Mouse (Mus musculus): ENCODE measurements around the gene Capn8. TPM values are rescaled to one million over a fixed set of nuclear protein-coding genes. Genes with fewer than 3 reads are reported as not detected.

Gene Capn8
- polyA plus RNA-seq, 1 experiment, result not detected

- WGBS, result 25% methylated on average over 14 of the region's 14 CpGs
- Histone ChIP-seq H3K27me3 (ENCODE audit: control insufficient read depth, insufficient read depth, low read length) (no peaks in the 10 kb centered on the region), H3K4me1 (ENCODE audit: control insufficient read depth, insufficient read depth, insufficient read length) (peaks cover 21% of the 10 kb centered on the region), H3K4me3 (ENCODE audit: extremely low read depth, insufficient read depth, insufficient read length) (no peak overlapping the region), H3K36me3 (ENCODE audit: control insufficient read depth, insufficient read depth, low read length) (no peaks in the 10 kb centered on the region), H3K27ac (ENCODE audit: insufficient read depth, low read length) (peak overlapping the region; percentile 65)
- DNase-seq (ENCODE audit: low read depth in 1 of 2, low spot score in 2 of 2), result peak; percentile 37 to 67
- TF ChIP-seq CTCF (IDR thresholded peaks at IDR 0.05; ENCODE audit: extremely low read depth, insufficient read depth, insufficient read length, insufficient replicate concordance), result no peak
- TF ChIP-seq POLR2A (IDR thresholded peaks at IDR 0.05; ENCODE audit: low read depth, low read length), result peak; percentile 51; the same call in 1 of the 2 replicates
These were observed 44.5 kb upstream of the Capn8 start for GRCm38 (mm10) chr1:182520091-182520937.

DNA sequence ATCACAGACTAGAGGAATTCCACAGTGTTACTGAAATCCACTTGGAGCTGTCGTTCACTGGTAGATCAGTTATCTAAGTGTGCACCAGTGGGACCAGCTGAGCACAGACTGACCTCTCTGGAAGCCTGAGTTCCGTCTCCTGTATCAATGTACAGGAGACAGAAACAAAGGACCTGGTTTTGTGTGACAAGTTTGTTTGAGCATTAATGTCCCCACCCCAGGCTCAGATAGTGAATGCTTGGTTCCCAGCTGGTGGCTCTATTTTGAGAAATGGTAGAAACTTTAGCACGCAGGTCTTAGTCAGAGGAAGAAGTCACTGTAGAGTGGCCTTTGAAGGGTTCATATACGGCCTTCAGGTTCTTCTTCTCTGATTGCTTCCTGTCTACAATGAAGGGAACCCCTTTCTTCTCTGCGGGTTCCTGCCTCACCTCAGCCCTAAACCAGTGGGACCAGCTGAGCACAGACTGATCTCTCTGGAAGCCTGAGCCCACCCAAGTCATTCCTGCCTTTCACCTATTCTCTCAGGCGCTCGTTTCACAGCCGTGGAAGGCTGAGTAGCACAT is 43.8 kb upstream of the Capn8 start:
- 61% methylated on average over 8 of the region's 8 CpGs for WGBS
- Histone ChIP-seq H3K4me1 (ENCODE audit: control insufficient read depth, insufficient read depth, insufficient read length) (peaks cover 25% of the 10 kb centered on the region), H3K27me3 (ENCODE audit: control insufficient read depth, insufficient read depth, low read length) (no peaks in the 10 kb centered on the region), H3K27ac (ENCODE audit: insufficient read depth, low read length) (0 out of 2 replicates have a peak overlapping the region, but pooled peaks have one; percentile 17), H3K36me3 (ENCODE audit: control insufficient read depth, insufficient read depth, low read length) (no peaks in the 10 kb centered on the region), H3K4me3 (ENCODE audit: extremely low read depth, insufficient read depth, insufficient read length) (no peak overlapping the region)
- no peak for DNase-seq (ENCODE audit: low read depth in 1 of 2, low spot score in 2 of 2)
- TF ChIP-seq CTCF (IDR thresholded peaks at IDR 0.05; ENCODE audit: extremely low read depth, insufficient read depth, insufficient read length, insufficient replicate concordance) (no peak), POLR2A (IDR thresholded peaks at IDR 0.05; ENCODE audit: low read depth, low read length) (no peak)

DNA sequence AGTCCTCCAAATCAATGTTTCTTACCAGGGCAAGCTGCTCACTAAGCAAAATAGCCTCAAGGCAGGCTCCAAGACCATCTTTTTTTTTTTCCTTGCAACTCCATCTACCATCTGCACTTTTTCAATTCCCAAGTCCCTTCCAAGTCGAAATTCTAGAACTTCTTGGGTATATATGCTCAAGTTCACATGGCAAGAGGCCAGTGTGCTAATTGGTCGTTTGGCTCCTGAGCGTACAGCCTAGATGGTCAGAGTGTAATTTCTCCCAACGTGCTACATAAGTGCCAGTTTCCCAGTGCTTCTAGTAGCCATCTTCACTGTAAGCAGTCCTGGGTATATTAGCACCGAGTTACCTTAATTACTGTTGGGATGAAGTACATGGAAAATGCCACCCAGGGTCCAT is 41.8 kb upstream of the Capn8 start:
- Histone ChIP-seq H3K4me1 (ENCODE audit: control insufficient read depth, insufficient read depth, insufficient read length) (peaks cover 28% of the 10 kb centered on the region), H3K4me3 (ENCODE audit: extremely low read depth, insufficient read depth, insufficient read length) (no peak overlapping the region), H3K27me3 (ENCODE audit: control insufficient read depth, insufficient read depth, low read length) (no peaks in the 10 kb centered on the region), H3K27ac (ENCODE audit: insufficient read depth, low read length) (no peak overlapping the region), H3K36me3 (ENCODE audit: control insufficient read depth, insufficient read depth, low read length) (no peaks in the 10 kb centered on the region)
- 88% methylated on average over 5 of the region's 5 CpGs for whole genome bisulfite sequencing
- no peak for TF ChIP-seq CTCF (IDR thresholded peaks at IDR 0.05; ENCODE audit: extremely low read depth, insufficient read depth, insufficient read length, insufficient replicate concordance)
- no peak for TF ChIP-seq POLR2A (IDR thresholded peaks at IDR 0.05; ENCODE audit: low read depth, low read length)
- DNase-seq (ENCODE audit: low read depth in 1 of 2, low spot score in 2 of 2), result no peak

DNA sequence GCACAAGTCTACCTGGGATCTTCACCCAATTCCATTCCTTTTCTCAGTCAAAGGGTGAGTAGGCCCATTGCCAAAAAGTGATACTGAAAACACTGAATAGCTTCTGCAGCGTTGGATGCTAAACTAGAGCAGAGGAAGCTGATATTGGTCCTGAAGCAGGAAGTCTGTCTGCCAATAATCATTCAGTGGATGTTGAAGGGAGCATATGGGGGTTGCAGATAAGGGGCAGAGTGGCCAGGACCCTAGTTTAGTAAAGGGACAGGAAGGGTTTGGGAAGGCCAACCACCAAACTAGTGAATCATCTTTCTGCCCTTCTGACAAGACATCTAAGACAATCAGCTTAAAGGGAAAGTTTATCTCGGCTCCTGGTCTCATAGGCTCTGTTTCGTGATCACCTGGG is 41.1 kb upstream of the Capn8 start:
- Histone ChIP-seq H3K27ac (ENCODE audit: insufficient read depth, low read length) (no peak overlapping the region), H3K36me3 (ENCODE audit: control insufficient read depth, insufficient read depth, low read length) (no peaks in the 10 kb centered on the region), H3K4me3 (ENCODE audit: extremely low read depth, insufficient read depth, insufficient read length) (no peak overlapping the region), H3K27me3 (ENCODE audit: control insufficient read depth, insufficient read depth, low read length) (no peaks in the 10 kb centered on the region), H3K4me1 (ENCODE audit: control insufficient read depth, insufficient read depth, insufficient read length) (peaks cover 31% of the 10 kb centered on the region)
- no peak for DNase-seq (ENCODE audit: low read depth in 1 of 2, low spot score in 2 of 2)
- WGBS, result 83% methylated on average over 3 of the region's 3 CpGs
- TF ChIP-seq CTCF (IDR thresholded peaks at IDR 0.05; ENCODE audit: extremely low read depth, insufficient read depth, insufficient read length, insufficient replicate concordance), result no peak
- no peak for TF ChIP-seq POLR2A (IDR thresholded peaks at IDR 0.05; ENCODE audit: low read depth, low read length)

- WGBS, result 89% methylated on average over 3 of the region's 3 CpGs
- Histone ChIP-seq H3K4me3 (ENCODE audit: extremely low read depth, insufficient read depth, insufficient read length) (no peak overlapping the region), H3K4me1 (ENCODE audit: control insufficient read depth, insufficient read depth, insufficient read length) (peaks cover 22% of the 10 kb centered on the region; the same call in 1 of the 2 replicates), H3K27ac (ENCODE audit: insufficient read depth, low read length) (no peak overlapping the region), H3K27me3 (ENCODE audit: control insufficient read depth, insufficient read depth, low read length) (no peaks in the 10 kb centered on the region), H3K36me3 (ENCODE audit: control insufficient read depth, insufficient read depth, low read length) (no peaks in the 10 kb centered on the region)
- TF ChIP-seq CTCF (IDR thresholded peaks at IDR 0.05; ENCODE audit: extremely low read depth, insufficient read depth, insufficient read length, insufficient replicate concordance) (no peak), POLR2A (IDR thresholded peaks at IDR 0.05; ENCODE audit: low read depth, low read length) (no peak)
- DNase-seq (ENCODE audit: low read depth in 1 of 2, low spot score in 2 of 2), result no peak
These were observed 39.2 kb upstream of the Capn8 start for GRCm38 (mm10) chr1:182525601-182526000.

GRCm38 (mm10) chr1:182527261-182527766 is 37.5 kb upstream of the Capn8 start:
- DNase-seq (ENCODE audit: low read depth in 1 of 2, low spot score in 2 of 2), result no peak

More at GRCm38 (mm10) chr1:182527261-182527766, 37.5 kb upstream of the Capn8 start:
- H3K27me3 ChIP-seq (ENCODE audit: control insufficient read depth, insufficient read depth, low read length), result no peaks in the 10 kb centered on the region
- peaks cover 14% of the 10 kb centered on the region; the same call in 1 of the 2 replicates for H3K4me1 ChIP-seq (ENCODE audit: control insufficient read depth, insufficient read depth, insufficient read length)
- no peaks in the 10 kb centered on the region for H3K36me3 ChIP-seq (ENCODE audit: control insufficient read depth, insufficient read depth, low read length)
- no peak overlapping the region for H3K27ac ChIP-seq (ENCODE audit: insufficient read depth, low read length)
- WGBS, result 85% methylated on average over 13 of the region's 13 CpGs
- TF ChIP-seq CTCF (IDR thresholded peaks at IDR 0.05; ENCODE audit: extremely low read depth, insufficient read depth, insufficient read length, insufficient replicate concordance) (no peak), POLR2A (IDR thresholded peaks at IDR 0.05; ENCODE audit: low read depth, low read length) (no peak)
- H3K4me3 ChIP-seq (ENCODE audit: extremely low read depth, insufficient read depth, insufficient read length), result no peak overlapping the region

All from spleen, adult 2 months (tissue).